Mouse (Mus musculus): ENCODE results near the gene Hs6st3. TPM values are rescaled to one million over a fixed set of nuclear protein-coding genes. Genes with fewer than 3 reads are reported as not detected.

Hs6st3 gene
- under 1 TPM in 1 of 2 experiments, not detected in 1; 0.14 TPM for polyA plus RNA-seq (2017; shearing (Covaris generic))

DNA sequence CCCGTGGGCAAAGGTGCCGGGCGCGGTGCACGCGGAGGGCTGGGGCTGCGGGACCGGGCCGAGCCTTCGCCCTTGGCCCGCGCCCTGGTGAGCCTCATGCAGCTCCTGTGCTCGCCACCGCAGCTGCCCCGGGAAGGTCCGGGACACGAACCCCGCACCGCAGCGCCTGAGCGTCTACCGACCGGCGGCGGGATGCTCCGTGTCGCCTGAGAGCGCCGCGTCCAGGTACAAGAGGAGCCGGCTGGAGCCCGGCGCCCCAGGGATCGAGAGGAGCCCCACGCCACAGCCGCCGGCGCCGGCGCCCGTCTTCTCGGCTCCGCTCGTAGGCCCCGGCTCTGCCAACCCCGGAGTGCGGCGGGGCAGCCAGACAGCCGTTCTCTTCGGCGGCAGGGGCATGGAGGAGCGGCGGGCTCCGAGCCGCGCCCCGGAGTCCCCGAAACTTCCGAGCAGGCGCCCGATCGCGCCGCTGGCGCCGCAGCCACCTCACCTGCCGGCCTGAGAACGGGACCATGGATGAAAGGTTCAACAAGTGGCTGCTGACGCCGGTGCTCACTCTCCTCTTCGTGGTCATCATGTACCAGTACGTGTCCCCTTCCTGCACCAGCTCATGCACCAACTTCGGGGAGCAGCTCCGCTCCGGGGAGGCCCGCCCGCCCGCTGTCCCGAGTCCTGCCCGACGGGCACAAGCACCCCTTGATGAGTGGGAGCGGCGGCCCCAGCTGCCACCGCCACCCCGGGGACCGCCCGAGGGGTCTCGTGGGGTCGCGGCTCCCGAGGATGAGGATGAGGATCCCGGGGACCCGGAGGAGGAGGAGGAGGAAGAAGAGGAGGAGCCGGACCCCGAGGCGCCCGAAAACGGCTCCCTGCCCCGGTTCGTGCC is at the start of gene Hs6st3:
Gene Hs6st3 (plus strand): TSS at position 436 of the 880 bp plus-strand sequence.

DNA sequence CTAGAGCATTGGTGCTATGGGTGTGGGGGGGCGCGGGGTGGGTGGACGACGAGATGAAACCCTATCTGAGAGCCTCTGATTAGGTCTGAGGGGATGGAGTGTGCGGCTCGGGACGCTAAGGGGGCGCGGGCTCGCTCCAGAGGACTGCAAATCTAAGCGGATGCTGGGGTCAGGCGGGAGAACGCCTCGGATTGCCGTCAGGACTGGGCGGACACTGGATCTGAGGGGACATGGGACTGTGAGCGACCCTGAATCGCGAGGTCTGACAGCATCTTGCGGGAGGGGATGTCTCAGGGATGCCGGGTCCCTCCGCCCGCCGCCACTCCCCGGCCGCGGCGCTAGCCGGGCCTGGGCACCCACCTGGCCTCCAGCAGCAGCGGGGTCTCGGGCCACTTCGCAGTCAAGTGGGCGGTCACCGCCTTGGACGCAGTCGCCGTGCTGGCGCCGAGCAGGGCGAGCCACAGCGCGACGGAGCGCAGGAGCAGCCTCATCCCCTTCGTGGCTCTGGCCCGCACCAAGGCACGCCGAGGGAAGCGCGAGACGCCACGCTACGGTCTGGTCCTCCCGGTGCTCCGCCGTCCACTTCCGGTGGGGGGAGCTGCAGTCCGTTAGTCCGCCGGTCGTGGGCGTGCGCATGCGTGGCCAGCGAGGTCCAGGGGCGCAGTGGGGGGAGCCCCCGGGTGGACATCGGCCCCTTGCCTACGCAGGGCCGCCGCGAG is 39.1 kb upstream of the Hs6st3 start, which contains the start of gene Uggt2:
Gene Uggt2 (minus strand): TSS at position 580 of the 719 bp plus-strand sequence.

Other genes starting within 250 kb of the Hs6st3 start
- 10 to 100 TPM in 1 of 2 experiments, 1 to 10 TPM in 1; 9.5 to 23.9 TPM for gene Dzip1, start 212.9 kb upstream of the Hs6st3 start, polyA plus RNA-seq (2017; shearing (Covaris generic))
- 10 to 100 TPM; 62.6 to 81.9 TPM for gene Dnajc3, start 200.4 kb upstream of the Hs6st3 start, polyA plus RNA-seq (2017; shearing (Covaris generic))
- gene Uggt2, start 38.9 kb upstream of the Hs6st3 start, polyA plus RNA-seq (2017; shearing (Covaris generic)), result 1 to 10 TPM in 1 of 2 experiments, under 1 TPM in 1; 0.43 to 1.0 TPM